ENCODE assay signal across 13 mouse cellular contexts in the genomic region with DNA sequence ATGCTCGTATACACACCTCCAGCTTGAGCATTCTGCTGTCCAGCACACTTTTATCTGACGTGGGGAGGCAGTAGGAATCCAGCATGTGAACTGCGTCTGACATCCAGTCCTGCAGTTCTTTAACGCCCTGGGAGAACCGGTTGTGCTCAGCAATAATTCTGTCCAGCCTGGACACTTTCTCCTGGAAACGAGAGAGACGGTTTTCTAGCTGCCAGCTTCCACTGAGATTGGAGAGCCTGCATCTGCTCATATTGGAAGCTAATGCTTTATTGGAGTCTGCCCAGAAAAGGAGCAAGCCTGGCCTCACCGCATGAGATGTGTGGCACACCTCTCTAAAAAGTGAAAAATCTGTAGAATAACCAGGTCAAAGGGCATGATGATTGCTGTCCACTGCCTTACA.
"Had no signal": no experiment of that assay in that cellular context is flagged by ENCODE, and none has a peak within 500 bp of the region (broad histone marks: within the 10 kb centered on the region; RNA-seq: fewer than 3 reads in every experiment).

No protein-coding gene starts in this region.

- DNase-seq: kidney, postnatal 14 days; liver; liver, embryonic 13.5 days; liver, postnatal 0 days; lung, postnatal 36 days; right cerebral cortex, adult 18-20 months; right cerebral cortex, postnatal 25 days; thymus, adult 2 months; thymus, postnatal 25 days had no signal

- H3K9ac ChIP-seq: kidney, embryonic 15.5 days; limb, embryonic 12.5 days; liver, embryonic 13.5 days; liver, postnatal 0 days; midbrain, embryonic 13.5 days; stomach, embryonic 15.5 days had no signal

- H3K36me3 ChIP-seq: liver, embryonic 13.5 days; midbrain, embryonic 13.5 days had no signal

- H3K27ac ChIP-seq: kidney, embryonic 15.5 days; limb, embryonic 12.5 days; liver, embryonic 13.5 days; midbrain, embryonic 13.5 days; stomach, embryonic 15.5 days had no signal

- H3K27me3 ChIP-seq: kidney, embryonic 15.5 days; limb, embryonic 12.5 days; liver, embryonic 13.5 days; midbrain, embryonic 13.5 days; stomach, embryonic 15.5 days had no signal

- H3K4me3 ChIP-seq: kidney, embryonic 15.5 days; limb, embryonic 12.5 days; liver, embryonic 13.5 days; midbrain, embryonic 13.5 days; stomach, embryonic 15.5 days had no signal

- H3K9me3 ChIP-seq: kidney, embryonic 15.5 days; liver, embryonic 13.5 days; midbrain, embryonic 13.5 days; stomach, embryonic 15.5 days had no signal

- H3K4me2 ChIP-seq: kidney, embryonic 15.5 days; limb, embryonic 12.5 days; liver, embryonic 13.5 days; midbrain, embryonic 13.5 days; stomach, embryonic 15.5 days had no signal

- ATAC-seq: liver, postnatal 0 days; midbrain, embryonic 13.5 days had no signal

- H3K4me1 ChIP-seq: kidney, embryonic 15.5 days; limb, embryonic 12.5 days; liver, embryonic 13.5 days; midbrain, embryonic 13.5 days; stomach, embryonic 15.5 days had no signal
